Mouse (Mus musculus) G1E (cell line): ENCODE data around the gene BC030867. TPM values are rescaled to one million over a fixed set of nuclear protein-coding genes. Genes with fewer than 3 reads are reported as not detected.

Source experiments
- ATAC-seq: 2 replicates; pipeline ENCODE4 v1.8.0; 2016; ENCODE audit warnings: mild to moderate bottlenecking; ENCODE audit not compliant: insufficient number of reproducible peaks, poor library complexity, low FRiP score, severe bottlenecking; ENCODE audit errors: extremely low read depth
- DNase-seq: peaks from one replicate; pipeline ENCODE4 v3.0.0; 2012; ENCODE audit warnings: low spot score
- H3K27me3 ChIP-seq: 2 replicates; pipeline ENCODE4 v1.6.1; 2012; ENCODE audit warnings: mild to moderate bottlenecking, low read length, inconsistent platforms; ENCODE audit not compliant: insufficient read depth
- H3K36me3 ChIP-seq: replicated peaks from 2 replicates; pipeline ENCODE3; 2012; ENCODE audit warnings: mild to moderate bottlenecking, inconsistent platforms
- H3K4me1 ChIP-seq: 2 replicates; pipeline ENCODE4 v1.6.1; 2012; ENCODE audit warnings: low read depth, low read length, inconsistent platforms, mixed read lengths; ENCODE audit not compliant: insufficient read depth
- H3K4me3 ChIP-seq: 2 replicates; pipeline ENCODE4 v1.5.1; 2012; ENCODE audit warnings: low read depth, mild to moderate bottlenecking, inconsistent platforms, low read length, moderate library complexity, mixed read lengths
- H3K9me3 ChIP-seq: replicated peaks from 2 replicates; pipeline ENCODE4 v1.6.1; 2012; ENCODE audit warnings: inconsistent platforms
- CTCF ChIP-seq: IDR thresholded peaks from 2 replicates; pipeline ENCODE4 v1.5.1; 2012; ENCODE audit warnings: low read depth, low read length, inconsistent platforms, mixed read lengths
- GATA1 ChIP-seq: IDR thresholded peaks from 2 replicates; pipeline ENCODE4 v1.6.1; 2012; ENCODE audit warnings: borderline replicate concordance, low read length, inconsistent platforms, mixed read lengths
- GATA2 ChIP-seq: IDR thresholded peaks from 2 replicates; pipeline ENCODE4 v1.6.1; 2012; ENCODE audit warnings: low read depth, low read length, inconsistent platforms, borderline replicate concordance
- POLR2AphosphoS5 ChIP-seq: IDR thresholded peaks from 2 replicates; pipeline ENCODE4 v1.6.1; 2012; ENCODE audit warnings: low read depth, low read length, inconsistent platforms; ENCODE audit not compliant: insufficient replicate concordance
- TAL1 ChIP-seq: conservative IDR thresholded peaks from 2 replicates; pipeline ENCODE4 v1.6.1; 2012; ENCODE audit warnings: low read depth, low read length, inconsistent platforms, mixed read lengths
- polyA plus RNA-seq: library from polyadenylated mRNA; stranded (reverse); fragments of >175 nt; gene quantifications from 2 replicates; pipeline ENCODE4 v1.2.3, GENCODE M21; 2012
- total RNA-seq, 2 experiments: library from RNA; stranded (forward) in 1 of 2; stranded (reverse) in 1 of 2; fragments of 200-1000 nt in 1 of 2; fragments of >200 nt in 1 of 2; fragmentation: Nextera tagmentation in 1 of 2; gene quantifications; 2 replicates each; pipeline ENCODE4 v1.2.3; 2014 to 2017

The BC030867 gene
- 42.5 and 45.0 TPM in 2 replicates for total RNA-seq (2014; fragmentation: Nextera tagmentation)
- total RNA-seq (2017): 4.9 and 5.7 TPM in 2 replicates
- polyA plus RNA-seq: 5.4 and 10.1 TPM in 2 replicates

- peaks cover 31% of the 10 kb centered on the region for H3K36me3 ChIP-seq
- peak within 1 kb of the TSS; percentile 88 for H3K4me3 ChIP-seq
- H3K4me1 ChIP-seq: peaks cover 34% of the 10 kb centered on the region
- ATAC-seq (peak; percentile 68), DNase-seq (peak; percentile 81)
- TF ChIP-seq TAL1: no peak
- 0 out of 2 replicates have a peak, but pooled peaks have one; percentile 23 for TF ChIP-seq CTCF
- no peaks in the 10 kb centered on the region for H3K9me3 ChIP-seq
- H3K27me3 ChIP-seq: peaks cover 13% of the 10 kb centered on the region
These were observed at the start of gene BC030867 for GRCm38 (mm10) chr11:102248630-102249230. TSS of gene BC030867 (plus strand) at chr11:102248882.

GRCm38 (mm10) chr11:102199856-102200255 lies 48.8 kb upstream of the BC030867 start:
- no peak for DNase-seq
- peaks cover 22% of the 10 kb centered on the region for H3K27me3 ChIP-seq
- no peak for TF ChIP-seq POLR2AphosphoS5
- no peak for TF ChIP-seq TAL1
- no peak for TF ChIP-seq GATA1
- no peak for TF ChIP-seq GATA2
- no peak for TF ChIP-seq CTCF
- peaks cover 24% of the 10 kb centered on the region for H3K4me1 ChIP-seq
- no peaks in the 10 kb centered on the region for H3K9me3 ChIP-seq
- H3K4me3 ChIP-seq: no peak overlapping the region
- H3K36me3 ChIP-seq: peaks cover 81% of the 10 kb centered on the region
- ATAC-seq: no peak

GRCm38 (mm10) chr11:102201408-102201821 lies 47.3 kb upstream of the BC030867 start:
- Histone ChIP-seq H3K27me3 (peaks cover 22% of the 10 kb centered on the region), H3K4me3 (no peak overlapping the region), H3K9me3 (no peaks in the 10 kb centered on the region), H3K4me1 (peaks cover 12% of the 10 kb centered on the region), H3K36me3 (peaks cover 73% of the 10 kb centered on the region)
- TF ChIP-seq GATA1: no peak
- TF ChIP-seq CTCF: no peak
- TF ChIP-seq TAL1: no peak
- no peak for TF ChIP-seq GATA2
- no peak for TF ChIP-seq POLR2AphosphoS5
- no peak for DNase-seq
- ATAC-seq: no peak

GRCm38 (mm10) chr11:102206481-102206880 lies 42.2 kb upstream of the BC030867 start:
- no peaks in the 10 kb centered on the region for H3K9me3 ChIP-seq
- TF ChIP-seq CTCF (no peak), GATA2 (no peak), TAL1 (no peak), POLR2AphosphoS5 (no peak), GATA1 (no peak)
- H3K27me3 ChIP-seq: peaks cover 16% of the 10 kb centered on the region; the same call in 1 of the 2 replicates
- no peak for DNase-seq
- peaks cover 35% of the 10 kb centered on the region for H3K4me1 ChIP-seq
- H3K36me3 ChIP-seq: peaks cover 33% of the 10 kb centered on the region
- no peak for ATAC-seq
- no peak overlapping the region for H3K4me3 ChIP-seq

GRCm38 (mm10) chr11:102207825-102208777 lies 40.6 kb upstream of the BC030867 start:
- TF ChIP-seq GATA1: no peak
- TF ChIP-seq TAL1: no peak
- TF ChIP-seq GATA2: no peak
- TF ChIP-seq POLR2AphosphoS5: no peak
- no peak for TF ChIP-seq CTCF
- Histone ChIP-seq H3K36me3 (peaks cover 22% of the 10 kb centered on the region), H3K4me3 (no peak overlapping the region), H3K27me3 (peaks cover 19% of the 10 kb centered on the region), H3K4me1 (peaks cover 33% of the 10 kb centered on the region), H3K9me3 (no peaks in the 10 kb centered on the region)
- ATAC-seq: no peak
- DNase-seq: no peak

GRCm38 (mm10) chr11:102208846-102209245 lies 39.8 kb upstream of the BC030867 start:
- Histone ChIP-seq H3K27me3 (peaks cover 25% of the 10 kb centered on the region), H3K4me3 (no peak overlapping the region), H3K9me3 (no peaks in the 10 kb centered on the region), H3K36me3 (peaks cover 22% of the 10 kb centered on the region), H3K4me1 (peaks cover 33% of the 10 kb centered on the region)
- ATAC-seq (no peak), DNase-seq (no peak)
- TF ChIP-seq GATA2 (no peak), GATA1 (no peak), CTCF (no peak), TAL1 (0 out of 2 replicates have a peak, but pooled peaks have one; percentile 9), POLR2AphosphoS5 (no peak)
